Mouse (Mus musculus) neural tube, embryonic 10.5 days (tissue): ENCODE measurements around the gene 1110004F10Rik.

Source experiments
- DNase-seq: peaks from one replicate; pipeline ENCODE4 v3.0.0-alpha.2; 2017; ENCODE audit warnings: low spot score; ENCODE audit errors: extremely low spot score

1110004F10Rik gene

DNA sequence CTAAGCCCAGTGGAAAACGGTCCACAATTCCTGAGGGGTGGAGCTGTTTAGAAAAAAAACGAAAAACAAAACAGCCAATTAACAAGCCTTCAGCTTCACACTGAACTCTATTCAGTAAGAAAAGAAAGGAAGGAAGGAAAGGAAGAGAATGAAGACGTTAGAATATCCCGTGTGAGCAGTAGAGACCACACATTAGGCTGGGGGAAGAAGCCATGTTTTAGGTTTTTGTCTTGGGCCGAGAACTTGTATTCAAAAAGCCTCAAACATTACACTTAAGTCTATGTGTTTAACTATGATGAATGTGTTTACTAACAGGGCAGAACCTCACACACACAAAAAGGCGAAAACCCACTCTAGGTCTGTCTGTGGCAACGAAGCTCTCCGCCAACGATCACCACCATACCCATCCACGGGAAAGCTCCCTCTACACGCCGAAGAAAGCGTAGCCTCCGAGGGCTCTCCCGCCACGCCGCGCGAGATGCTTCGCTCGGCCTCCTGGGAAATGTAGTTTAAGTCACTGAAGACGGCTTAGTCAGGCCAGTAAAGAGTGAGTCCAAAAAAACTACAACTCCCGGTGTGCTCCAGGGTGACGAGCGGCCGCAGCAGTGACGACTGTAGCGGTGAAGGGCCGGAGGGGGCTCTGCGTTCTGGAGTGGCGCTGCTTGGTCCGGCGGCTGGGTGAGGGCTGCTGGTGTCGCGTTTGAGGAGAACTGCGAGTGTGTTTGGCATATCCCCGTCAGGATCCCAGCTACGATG, 53.7 kb downstream of the 1110004F10Rik start:
- DNase-seq: peak; percentile 93

DNA sequence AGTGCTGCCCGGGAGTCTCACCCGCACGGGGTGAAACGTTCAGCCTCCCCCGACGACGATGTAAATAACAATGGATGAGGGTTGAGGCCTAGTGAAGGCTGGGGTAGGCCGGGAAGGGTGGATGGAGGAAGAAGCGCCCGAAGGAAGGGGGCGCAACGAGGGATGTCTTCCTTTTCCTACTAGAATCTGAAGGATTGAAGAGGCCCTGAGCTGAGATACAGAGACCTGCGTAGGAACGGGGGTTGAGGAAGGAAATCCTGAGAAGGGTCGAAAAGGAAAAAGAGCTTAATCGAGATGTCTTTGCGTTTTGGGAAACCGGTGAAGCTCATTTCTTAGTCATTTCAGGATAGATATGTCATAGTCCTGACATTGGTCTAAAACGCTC, 54.3 kb downstream of the 1110004F10Rik start:
- no peak for DNase-seq

DNA sequence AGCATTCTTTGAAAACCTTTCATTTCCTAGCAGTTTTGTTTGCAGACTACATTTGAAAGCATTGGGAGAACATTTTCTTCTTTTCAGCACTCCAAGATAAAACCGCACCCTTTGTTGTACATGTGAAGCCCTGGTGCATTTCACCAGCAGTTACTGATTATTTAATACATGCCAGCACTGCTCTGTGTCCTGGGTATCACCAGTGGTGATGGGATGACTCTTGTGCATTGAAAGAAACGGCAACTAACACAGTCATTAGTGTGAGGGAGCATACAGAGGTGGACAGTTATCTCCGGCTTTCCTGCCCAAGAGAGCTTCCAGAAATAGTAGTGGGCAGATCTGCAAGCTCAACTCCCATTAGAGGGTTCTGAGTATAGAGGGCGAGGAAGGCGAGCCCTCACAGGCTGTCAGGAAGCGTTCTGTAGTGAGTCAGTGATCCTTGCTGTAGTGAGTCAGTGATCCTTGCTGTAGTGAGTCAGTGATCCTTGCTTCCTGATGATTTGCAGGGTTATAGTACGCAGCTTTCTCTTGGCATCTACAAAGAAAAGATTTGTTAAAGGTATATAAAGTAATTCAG, 60.8 kb downstream of the 1110004F10Rik start:
- DNase-seq: no peak

DNA sequence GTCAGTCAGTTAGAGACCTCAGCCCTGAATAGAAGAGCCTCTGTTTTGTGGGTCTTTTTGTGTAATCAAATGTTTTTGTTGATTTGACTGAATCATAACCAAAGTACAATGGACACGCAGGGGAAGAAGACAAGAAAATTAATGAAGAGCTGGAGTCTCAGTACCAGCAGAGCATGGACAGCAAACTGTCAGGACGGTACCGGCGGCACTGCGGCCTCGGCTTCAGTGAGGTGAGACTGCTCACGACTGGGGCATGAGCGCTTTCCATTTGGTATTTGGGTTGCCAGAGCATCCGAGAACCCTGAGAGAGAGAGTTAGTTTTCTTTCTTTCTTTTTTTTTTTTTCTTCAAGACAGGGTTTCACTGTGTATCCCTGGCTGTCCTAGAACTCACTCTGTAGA, 63.9 kb downstream of the 1110004F10Rik start:
- no peak for DNase-seq

DNA sequence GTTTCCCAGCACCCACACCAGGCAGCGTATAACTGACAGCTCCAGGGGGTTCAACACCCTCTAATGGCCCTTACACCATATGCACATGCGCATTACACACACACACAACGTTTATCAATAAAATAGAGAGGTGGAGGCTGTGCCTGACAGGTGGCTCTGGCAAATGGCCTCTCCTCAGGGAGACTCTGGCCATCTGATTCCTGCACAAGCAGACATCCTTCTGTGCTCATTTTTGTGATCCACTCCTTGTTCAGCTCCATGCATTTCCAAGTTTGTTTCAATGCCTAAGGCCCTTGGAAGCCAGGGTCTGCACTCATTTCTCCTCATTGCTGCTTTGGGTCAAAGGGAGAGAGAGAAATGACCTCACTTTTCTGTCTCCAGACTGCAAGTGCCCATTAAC, 71.5 kb downstream of the 1110004F10Rik start:
- DNase-seq: no peak

DNA sequence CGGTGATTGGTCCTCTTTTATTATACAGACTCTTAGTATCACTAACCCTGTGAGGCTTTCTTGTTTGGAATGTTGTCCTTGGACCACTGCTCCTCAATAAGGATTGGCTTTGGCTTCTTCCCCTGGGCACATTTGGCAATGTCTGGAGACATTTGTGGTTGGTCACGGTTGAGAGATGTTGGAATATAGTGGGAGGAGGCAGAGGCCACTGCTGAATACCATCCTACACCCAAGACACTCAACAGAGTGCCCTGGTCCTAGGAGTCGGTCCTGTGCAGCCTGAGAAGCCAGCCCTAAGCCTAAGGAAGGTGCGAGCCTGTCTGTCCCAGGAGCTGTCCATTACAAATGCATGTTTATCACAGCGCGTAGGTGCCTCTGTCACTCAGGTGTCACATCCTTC, 72.3 kb downstream of the 1110004F10Rik start:
- no peak for DNase-seq

DNA sequence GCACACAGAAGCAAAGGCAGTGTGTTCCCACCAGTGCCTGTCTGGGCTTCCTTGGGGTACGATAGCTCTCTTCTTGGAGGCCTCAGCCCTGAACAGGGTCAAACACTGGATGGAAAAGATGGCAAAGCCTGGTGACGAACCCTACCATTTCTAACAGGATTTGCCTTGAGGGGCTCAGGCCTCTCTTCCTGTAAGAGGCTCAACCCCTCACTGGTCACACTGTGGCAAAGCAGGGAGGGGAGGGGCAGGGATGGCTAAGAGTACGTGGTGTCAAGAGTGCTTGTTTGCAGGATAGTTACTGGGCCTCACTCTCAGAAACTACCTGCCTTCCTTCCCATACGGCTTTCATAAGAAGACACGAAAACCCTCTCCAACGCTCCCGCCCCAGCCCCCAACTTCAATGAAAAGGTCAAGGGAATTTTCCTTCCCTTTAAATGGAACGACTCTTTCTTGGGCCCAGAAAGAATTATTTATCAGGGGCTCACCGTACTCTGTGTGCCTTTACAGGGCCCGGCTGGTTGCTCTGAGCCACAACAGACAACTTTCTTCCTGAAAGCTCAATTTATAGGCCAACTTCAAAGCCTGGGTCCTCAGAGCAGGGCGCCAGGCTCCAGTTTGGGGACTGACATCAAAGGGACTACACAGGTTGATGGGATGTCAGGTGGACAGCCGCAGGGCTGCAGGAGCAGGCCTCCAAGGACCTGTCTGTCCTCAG, 76.2 kb downstream of the 1110004F10Rik start:
- DNase-seq: no peak

DNA sequence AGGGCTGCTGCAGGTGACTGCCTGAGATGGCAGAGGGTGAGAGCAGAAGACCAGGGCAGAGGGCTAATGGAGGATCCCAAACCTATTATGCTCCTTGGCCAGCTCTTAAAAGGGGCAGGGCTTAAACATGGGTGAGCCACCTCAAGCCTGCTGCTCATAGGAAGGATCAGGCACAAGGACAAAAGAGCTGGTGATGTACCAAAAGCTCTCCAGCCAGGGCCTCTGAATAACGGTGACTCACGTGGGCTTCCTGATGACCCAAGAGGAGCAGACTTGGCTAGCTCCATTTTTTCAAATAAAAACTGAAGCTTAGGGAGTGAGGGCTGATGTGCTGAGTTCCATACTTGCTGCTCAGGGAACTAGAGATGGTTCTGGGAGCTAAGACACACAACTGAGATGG, 76.8 kb downstream of the 1110004F10Rik start:
- no peak for DNase-seq

DNA sequence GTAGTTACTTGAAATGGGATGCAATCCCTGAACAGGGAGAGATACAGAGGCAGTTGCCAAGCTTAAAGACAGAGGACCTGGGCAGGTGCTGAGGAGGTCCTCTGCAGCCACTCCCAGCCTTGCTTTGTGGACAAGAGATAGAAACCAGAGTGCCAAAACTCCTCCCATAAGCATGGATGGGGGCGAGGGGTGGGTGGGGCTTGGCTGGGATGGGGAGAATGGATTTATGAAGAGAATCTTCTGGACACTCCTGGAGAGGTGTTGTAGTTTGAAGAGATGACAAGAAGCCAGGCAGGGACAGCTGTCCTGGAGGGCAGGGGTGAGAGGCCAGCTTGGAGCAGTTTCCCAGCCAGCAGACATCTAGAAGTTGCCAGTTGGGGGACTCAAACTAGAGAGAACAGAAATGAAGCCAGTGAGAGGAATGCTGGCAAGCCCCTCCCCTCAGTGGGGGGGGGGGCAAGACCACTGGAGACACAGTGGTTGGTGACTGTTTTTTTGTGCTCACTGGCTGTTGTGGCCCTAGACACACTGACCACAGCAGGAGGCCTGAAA, 80.2 kb downstream of the 1110004F10Rik start:
- DNase-seq: no peak

DNA sequence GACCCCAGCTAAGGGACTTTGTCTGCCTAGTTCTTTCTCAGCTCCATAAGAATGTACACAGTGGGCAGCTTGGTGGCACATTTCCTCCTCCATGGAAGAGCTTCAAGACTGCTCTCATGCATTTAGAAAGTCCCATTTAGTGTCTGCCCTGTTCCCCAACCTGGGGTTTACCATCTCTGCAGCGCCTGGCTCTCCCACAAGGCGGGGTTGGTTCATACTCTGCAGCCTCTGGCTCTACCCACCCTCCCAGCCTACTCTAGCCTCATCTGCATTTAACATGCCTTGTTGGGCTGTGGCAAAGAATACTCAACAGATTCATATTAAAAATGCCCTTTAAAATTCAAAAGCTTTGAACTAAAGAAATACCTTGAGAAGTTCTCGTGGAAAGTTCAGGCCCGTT, 81.5 kb downstream of the 1110004F10Rik start:
- DNase-seq: no peak

DNA sequence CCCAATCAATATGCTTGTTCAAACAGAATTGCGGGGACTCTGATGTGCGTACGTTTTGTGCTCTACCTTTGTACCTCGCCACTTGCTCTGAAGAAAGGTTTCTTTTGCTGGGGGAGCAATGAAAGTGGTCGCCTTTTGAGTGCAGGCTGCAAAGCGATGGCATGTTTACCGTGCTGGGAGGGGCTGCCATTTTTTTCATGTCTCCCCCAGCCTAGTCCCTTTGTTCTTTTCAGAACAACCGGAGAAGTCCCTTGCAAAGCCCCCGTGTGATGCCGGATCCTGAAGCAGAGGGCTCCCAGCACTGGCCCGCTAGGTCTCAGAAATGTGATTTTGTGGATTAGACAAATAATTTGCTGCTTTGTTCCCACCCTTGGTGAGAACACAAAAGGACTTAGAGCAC, 82.0 kb downstream of the 1110004F10Rik start:
- no peak for DNase-seq

DNA sequence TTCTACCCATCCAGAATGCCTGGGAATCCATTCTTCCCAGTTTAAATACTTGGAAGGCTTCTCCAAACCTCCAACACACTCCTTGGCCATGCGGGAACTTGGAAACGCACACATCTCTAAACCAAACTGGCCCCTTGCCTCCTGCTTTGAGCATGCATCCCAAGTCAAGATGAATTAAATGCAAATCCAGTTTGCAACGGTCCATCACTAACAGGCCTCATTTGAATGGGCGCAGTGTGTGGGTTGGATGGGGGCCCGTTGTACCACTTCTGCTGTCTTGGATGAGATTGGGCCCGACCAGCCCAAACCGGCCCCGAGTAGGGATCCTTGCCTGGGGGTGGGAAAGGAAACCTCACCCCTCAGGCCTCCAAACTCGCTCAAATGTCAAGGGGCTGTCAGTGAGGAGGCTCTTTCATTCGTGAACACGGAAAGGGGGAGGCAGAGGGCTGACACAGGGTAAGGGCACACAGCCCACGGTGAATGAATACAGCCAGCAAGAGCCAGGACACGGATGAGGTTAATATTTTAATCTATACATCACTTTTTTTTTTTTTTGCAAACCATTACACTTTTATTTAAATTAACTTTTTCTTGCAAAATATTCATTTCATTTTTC, 83.9 kb downstream of the 1110004F10Rik start:
- no peak for DNase-seq

DNA sequence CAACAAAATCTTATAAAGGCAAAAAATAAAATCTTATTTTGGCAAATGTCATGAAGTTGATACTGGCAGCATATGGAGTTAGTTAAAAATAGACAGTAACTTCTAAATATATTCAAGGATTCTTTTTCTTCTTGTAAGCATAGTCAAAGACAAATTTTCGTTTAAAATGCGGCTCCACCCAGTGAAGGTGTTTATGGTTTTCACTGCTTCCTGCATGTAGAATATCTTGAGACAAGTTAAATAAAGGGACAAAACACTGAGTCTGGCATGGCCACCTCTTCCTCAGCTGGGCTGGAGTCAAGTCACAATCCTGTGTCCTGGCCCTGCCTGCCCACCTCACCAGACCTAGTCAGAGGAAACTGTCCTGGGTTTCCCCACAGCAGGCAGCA, 84.4 kb downstream of the 1110004F10Rik start:
- DNase-seq: no peak

DNA sequence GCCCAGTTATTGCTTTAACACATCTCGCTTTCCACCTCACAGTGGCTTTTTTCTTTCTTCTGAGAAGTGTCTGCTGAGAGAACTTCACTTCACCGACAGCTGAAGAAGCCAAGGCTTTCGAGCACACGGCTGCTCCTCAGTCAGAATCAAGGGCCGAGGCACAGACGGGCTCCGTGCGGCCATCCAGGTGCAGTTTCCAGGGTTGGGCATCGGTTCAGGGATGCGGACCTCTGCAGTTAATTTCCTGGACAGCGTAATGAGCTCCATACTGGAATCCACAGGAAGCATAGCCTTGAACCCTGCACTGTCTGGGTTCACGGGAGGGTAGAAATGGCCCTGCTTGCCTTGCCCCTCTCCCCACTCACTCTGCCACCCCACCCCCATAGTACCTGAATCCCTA, 84.9 kb downstream of the 1110004F10Rik start:
- no peak for DNase-seq

DNA sequence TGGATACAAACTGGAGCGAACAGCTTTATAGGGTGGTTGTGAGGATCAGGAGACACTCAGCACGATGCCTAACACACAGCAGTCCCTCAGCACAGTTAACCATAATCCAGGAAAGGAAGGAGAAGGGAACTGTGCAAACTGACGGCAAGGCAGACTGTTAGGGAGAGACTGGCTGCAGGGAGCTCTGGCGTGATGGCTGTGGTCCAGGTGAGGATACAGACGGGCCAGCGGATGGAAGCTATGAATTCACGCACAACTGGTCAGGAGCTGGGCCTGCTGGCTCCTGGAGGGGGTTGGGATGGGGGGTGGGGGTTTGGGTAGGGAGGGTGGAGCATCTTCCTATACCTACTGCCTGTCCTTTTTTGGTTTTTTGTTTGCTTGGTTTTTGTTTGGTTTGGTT, 86.5 kb downstream of the 1110004F10Rik start:
- DNase-seq: no peak

DNA sequence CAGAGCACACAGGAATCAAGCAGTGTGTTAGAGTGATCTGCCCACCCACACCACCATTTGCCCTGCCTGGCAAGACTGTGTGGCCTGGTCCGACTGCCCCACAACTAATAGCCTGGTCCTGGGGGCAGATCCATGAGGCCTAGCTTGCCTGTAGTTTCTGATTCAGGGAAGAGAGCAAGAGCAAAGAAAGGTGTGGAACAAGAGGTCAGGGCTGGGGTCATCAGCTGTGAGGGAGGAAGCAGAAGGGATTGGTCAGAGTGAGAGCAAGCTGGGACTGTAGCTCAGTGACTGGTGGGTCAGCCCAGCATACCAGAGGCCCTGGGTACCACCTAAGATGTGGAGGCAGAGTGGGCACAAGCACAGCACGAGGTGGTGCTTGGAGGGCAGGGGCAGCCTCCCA, 87.9 kb downstream of the 1110004F10Rik start:
- DNase-seq: no peak

DNA sequence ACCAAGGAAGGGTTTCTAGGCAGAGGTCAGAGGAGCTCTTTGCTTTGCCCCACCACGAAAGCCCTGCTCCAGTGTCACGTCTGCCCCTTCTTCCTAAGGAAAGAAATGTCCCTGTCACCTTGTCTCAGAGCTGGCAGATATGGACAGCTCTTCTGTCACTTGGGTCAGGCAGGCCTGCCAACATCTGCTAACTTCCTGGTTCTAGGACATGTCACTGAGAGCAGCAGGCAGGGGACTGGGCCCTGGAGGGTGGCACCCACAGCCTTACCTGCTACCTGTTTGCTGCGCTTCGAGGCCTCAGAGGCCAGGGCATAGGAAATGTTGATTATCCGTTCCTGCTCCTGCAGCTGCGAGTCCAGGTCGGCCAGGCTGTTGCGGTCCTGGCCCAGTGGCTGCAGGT, 89.1 kb downstream of the 1110004F10Rik start:
- DNase-seq: no peak

DNA sequence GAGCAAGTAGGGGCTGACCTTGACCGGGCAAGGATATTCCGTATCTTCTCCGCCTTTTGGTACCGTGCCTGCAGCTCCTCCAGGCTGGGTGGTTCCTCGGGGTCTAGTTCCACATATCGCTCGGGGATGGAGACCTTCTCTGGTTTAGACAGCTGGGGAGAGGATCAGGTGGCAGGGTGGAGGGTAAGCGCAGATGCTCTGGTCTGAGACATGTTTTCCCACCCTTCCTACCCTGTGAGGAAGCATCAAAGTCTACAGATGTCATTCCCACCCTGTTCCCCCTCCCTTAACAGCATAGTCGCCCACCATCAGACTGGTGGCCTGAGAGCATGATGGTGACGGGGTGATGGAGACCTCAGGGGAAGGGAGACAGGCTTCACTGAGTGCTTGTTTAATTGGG, 90.2 kb downstream of the 1110004F10Rik start:
- DNase-seq: no peak

DNA sequence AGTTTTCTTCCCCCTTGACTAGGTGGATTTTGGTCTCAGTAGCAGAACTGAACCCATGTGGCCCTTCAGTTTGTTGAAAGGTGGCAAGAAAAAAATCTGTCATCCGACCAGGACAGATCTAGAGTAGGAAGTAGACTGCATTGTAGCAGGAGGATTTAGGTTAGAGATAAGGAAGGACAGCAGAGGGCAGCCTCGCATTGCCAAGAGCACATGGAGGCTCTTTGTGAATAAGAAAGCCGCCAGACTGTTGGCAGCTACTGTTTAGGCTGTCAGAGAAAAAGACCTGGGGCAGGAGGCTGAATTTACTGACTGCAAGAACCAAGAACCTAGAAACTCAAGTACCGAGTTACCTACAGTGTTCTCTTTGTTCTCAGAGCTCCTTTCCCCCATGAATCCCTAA, 92.2 kb downstream of the 1110004F10Rik start:
- DNase-seq: no peak

DNA sequence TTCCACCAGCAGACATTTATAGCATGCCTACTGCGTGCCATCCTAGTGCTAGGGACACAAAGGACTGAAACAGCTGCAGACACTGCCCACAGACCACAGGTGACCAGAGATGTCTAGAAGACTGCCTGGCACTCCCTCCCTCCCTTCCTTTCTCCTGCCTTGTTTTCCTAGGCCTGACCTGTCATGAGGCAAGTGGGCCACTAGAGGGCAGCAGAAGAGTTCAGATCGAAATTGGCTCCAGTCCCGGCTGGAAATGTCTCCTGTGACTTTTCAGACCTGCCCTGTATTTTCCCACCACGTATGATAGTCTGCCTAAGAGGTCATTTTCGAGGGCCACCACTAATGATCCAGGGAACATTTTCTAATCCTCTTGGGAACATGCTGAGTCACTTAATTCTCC, 92.9 kb downstream of the 1110004F10Rik start:
- peak; percentile 81 for DNase-seq

DNA sequence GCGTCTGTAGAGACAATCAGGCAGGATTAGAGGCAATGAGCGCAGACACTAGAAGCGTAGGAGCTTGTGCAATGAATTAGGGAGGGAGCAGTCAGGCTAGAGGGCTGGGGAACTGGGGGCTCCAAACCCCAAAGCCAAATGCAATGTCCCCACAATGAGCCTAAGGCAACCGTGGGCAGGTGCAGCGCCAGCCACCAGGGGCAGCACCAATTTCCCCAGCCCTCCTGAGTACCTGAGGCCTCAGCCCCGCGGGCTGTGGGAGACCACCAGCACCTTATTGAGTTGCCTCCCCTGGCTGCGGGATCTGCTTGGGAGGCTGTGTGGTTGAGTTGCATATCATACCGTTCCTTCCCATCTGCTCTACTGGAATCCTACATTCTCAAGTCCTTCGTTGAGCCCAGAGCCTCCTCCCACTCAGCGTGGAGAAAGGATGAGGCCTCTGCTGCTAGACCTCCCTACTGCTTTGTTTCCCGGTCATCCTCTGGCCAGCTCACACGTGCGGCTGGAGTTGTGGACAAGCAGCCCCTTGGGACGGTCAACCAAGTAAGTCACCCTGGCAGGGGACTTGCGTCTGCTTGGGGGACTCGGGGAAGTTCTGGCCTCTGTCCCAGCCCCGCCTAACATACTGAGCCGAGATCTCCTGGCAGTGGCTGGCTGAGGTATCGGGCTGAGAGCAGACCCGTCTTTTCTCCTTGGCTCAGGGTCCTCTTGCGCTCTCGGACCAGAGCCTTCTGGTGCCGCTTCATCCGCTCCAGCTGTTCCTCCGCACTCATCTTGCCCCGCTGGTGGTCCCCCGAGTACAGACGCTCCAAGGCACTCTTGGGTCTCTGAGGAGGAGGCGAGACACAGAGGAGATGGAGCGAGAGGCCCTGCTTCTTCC, 95.5 kb downstream of the 1110004F10Rik start:
- DNase-seq: no peak
